Mouse (Mus musculus): Measurements from ENCODE around the gene 4930555G01Rik.
"Not testable (repeated sequence)": the region's sequence is repeated elsewhere in the genome, so short reads cannot be mapped to it uniquely, and the experiment has no call there.

The 4930555G01Rik gene

GRCm38 (mm10) chr14:5050329-5050728, at the start of gene 4930555G01Rik:
Gene 4930555G01Rik, plus strand, starts transcription at chr14:5050629.
- not testable (repeated sequence) for DNase-seq

DNA sequence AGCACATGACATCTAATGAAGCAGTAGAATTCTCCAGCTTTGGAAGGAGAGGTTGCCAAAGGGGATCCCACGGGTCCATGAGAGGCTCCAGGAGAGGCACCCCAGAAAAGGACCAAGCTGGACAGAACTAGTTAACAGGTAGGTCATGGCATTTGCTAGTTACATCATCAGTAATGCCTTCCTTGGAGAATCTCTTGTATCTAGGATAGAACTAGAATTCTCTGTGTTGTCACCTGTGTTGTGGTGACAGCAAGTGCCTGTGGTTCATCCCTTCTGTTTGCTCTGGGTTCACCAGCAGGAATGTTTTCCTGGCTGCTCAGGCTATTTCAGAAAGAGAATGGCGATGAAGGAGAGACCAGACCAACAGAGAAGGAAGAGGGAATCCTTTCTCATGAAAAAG, 34.8 kb upstream of the 4930555G01Rik start, which contains the start of gene Gm3298:
Gene Gm3298, plus strand, starts transcription at position 301 of the 400 bp plus-strand sequence.
- not testable (repeated sequence) for DNase-seq

DNA sequence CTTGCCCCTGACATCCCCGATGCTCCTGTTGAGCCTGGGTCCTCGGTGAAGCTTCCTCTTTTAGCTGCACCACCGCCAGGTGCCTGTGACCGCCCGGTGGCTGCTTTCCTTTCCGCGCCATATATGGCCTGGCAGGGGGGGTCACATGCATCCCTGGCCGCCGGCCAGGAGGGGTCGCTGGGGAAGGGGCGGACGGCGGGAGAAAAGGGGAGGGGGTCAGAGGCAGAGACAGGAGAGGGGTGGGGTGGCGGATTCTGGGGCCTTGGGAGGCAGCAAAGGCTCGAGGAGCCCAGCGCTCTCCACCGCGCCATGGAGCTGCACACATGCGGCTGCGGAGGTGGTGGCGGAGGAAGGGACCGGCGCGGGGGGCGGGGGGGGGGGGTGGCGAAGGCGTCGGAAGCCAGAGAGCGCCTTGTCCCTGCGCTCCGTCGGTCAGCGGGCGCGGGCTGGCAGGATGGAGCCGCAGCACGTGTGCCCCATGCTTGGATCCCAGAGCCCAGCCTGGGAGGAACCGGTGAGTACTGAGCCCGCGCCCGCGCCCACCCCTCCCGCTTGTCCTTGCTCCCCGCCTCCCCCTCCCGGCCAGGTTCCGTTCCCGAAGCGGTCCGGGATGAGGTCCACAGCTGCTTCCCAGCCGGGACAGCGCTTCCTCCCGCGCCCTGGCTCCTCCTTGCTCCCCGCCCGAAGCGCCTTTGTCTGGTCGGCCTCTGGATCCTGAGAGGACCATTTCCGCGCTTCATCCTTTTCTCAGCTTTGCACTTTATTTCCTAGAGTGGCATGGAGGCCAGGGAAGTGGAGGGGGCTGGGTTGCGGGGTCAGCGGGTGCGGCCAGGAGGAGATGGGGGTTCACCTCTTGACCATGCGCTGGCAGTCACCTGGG, 20.4 kb downstream of the 4930555G01Rik start, which contains the start of gene Gm8281:
Gene Gm8281, plus strand, starts transcription at position 430 of the 880 bp plus-strand sequence.
- peak; percentile 1 to 2 for DNase-seq
